Mouse (Mus musculus): ENCODE measurements around the gene Trdn. TPM values are rescaled to one million over a fixed set of nuclear protein-coding genes. Genes with fewer than 3 reads are reported as not detected.

The Trdn gene
- total RNA-seq (2023) = not detected

GRCm38 (mm10) chr10:33080254-33080653 lies at the start of gene Trdn:
Trdn (plus strand) TSS chr10:33080554.

Other genes with a start within 250 kb of the Trdn start
- not detected for gene Nkain2, start 190.1 kb upstream of the Trdn start, total RNA-seq (2023)